Mouse (Mus musculus) ovary, postnatal 10 days (tissue): ENCODE measurements around the gene Sh3gl3.
"Not testable (repeated sequence)": the region's sequence is repeated elsewhere in the genome, so short reads cannot be mapped to it uniquely, and the experiment has no call there.

Source experiments
- DNase-seq: peaks from one replicate; pipeline ENCODE4 v3.0.0; 2022; ENCODE audit warnings: low spot score

Sh3gl3 gene

DNA sequence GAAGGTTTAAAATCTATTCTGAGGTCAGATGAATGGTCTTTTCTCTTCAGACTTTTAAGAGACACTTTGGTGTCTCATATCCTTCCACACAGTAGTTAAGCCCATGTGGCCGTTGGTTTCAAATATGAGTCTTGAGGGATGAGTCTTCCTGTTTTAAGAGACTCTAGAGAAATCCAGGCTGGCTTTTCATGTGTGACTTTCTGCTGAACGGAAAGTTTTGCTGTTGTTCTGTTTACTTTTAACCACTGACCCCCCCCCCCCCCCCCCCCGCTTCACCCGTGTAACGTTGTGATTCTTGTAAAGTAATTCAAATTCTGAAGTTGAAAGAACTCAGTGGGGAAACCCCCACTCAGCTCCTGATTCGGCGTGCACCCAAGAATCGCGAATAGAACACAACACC lies 61.8 kb downstream of the Sh3gl3 start:
- DNase-seq, result no peak

DNA sequence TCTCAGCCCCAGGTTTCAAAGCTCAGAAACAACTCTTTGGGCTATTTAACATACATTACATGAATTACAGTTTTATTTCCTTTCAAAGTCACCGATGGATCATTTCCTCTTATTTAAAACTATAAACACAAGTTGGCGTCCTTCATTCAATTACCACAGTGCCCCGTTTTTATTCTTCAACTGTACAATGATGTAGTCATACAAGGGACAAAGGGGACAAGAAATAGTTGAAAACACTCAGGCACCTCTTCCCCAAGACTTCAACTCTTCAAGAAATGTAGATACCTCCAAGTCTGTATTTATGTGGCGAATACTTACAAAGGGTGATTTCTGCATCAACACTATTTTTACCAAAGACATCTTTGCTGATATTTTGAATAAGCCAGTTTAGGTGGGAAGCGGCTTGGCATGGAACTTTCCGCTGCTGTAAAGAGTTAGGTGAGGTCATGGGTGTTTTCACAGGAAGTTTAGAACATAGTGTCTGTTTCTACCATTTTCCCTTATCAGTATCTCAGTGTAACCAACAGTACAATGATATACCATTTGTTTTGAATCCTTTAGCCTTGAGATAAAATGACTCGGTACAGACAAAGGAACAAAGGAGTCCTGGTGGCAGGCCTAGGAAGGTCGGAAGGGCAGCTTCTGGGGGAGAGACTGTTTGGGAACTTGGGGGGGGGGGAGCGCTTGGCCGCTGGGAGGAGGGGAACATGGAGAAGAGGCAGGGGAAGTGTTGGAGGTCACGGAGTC lies 62.7 kb downstream of the Sh3gl3 start:
- no peak for DNase-seq

DNA sequence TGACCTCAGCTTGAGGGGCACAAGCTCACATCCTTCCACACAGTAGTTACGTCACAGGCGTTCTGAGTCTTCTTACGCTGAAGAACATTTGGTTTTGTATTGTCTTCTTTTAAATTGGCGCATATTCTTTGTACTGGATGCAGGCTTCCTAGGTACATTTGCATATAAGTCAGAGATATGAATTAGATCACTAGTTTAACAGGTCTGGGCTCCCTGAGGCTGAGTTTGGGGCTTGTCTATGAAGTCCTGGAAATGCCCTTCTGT lies 63.2 kb downstream of the Sh3gl3 start:
- DNase-seq, result no peak

DNA sequence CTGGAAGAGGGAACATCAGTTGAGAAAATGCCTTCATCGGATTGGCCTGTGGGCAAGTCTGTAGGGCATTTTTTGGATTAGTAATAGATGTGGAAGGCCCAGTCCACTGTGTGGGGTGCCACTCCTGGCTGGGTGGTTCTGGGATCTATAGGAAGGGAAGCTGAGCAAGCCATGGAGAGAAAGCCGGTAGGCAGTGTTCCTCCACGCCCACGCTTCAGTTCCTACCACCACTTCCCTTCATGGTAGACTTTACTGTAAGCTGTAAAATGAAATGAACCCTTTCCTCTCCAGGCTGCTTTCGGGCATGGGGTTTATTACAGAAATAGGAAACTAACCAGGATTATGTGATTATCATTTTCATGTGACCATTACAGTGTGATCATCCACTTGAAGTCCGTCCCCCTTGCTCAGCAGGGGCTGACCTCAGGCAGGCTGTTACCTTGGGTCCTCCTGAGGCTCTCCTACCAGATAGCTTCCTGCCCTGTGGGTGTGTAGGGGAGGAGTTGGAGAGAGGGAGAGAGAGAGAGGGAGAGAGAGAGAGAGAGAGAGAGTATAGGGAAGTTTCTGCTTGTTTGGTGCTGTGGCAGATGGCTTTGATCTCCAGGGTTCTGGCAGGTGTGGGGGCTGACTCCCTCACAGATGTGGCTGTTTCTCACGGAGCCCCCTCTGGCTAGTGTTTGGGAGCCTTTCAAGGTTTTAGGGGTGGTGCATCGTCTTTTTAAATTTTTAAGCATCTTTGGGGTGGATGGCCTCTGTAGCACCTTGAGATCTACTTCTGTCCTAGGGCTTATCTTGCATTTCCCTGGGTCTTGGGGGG lies 67.0 kb downstream of the Sh3gl3 start:
- DNase-seq, result no peak

DNA sequence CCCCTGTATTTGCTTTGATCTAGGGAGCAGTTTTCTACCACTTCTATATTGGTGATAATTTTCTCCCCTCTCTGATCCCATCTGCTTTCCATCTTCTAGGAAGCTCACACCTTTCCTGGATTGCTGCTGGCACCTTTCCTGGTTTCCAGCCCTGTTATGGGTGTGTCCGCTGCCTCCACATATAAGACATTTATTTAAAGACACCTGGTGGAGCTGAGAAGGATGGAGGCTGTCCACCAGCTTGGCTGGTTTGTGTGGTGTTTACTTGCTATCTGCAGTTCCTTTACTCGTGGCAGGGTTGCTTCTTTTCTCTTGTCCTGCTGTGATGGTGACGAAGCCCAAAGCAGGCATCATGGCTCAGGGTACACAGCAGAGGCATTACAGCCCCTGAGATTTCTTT lies 71.1 kb downstream of the Sh3gl3 start:
- no peak for DNase-seq

DNA sequence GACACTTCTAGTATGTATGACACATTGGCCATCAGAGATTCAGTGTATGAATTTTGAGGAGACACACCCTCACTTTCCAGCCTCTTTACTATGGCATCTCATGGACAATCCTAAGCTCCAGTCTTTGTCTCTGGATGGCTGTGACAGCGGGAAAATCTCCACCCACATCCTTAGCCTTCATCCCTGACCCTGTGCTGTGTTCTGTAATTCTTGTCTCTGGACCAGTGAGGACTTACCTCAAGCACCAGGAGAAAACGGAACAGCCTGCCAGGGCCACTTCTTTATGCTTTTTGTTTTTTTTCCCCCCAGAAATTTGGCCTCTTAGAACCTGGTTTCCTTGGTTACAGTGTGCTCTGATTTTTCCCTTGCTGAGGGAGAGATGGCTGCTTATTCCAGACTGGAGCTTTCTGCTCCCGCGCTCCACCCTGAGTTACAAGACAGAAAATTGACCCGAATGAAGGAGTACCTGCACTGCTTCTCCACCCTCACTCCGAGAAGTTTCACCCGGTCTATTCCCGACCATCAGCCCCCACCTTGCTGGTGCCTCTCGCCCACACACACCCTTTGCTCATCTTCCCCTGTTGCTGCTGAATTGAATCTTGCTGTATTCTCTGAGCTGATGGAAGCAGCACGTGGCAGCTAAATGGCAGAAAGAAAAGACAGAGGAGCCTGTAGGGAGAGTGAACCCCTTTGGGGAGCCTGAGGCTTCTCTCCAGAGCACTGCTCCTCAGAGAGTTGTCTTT lies 75.5 kb downstream of the Sh3gl3 start:
- no peak for DNase-seq

DNA sequence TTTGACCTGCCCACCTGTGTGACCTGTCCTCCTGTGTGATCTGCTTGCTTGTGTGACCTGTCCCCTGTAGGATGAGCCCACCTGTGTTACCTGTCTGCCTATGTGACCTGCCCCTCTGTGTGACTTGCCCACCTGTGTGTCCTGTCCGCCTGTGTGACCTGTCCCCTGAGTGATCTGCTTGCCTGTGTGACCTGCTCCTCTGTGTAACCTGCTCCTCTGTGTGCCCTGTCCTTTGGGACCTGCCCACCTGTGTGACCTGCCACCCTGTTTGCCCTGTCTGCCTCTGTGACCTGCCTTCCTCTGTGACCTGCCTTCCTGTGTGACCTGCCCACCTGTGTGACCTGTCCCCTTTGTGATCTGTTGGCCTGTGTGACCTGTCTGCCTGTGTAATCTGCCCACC lies 79.7 kb downstream of the Sh3gl3 start:
- DNase-seq, result no peak

DNA sequence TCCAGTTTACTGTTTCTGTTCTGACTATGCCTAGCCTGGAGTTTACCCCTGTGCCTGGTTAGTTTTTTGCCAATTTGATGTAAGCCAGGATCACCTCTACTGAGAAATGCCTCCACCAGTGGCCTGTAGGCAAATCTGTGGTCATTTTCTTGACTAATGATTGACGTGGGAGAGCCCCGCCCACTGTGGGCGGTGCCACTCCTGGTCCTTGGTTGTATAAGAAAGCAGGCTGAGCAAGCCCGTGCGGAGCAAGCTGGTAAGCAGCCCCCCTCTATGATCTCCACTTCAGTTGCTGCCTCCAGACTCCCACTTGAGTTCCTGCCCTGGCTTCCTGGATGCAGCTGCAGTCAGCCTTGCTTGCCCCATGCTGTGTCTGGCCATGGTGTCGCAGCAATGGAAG lies 83.3 kb downstream of the Sh3gl3 start:
- DNase-seq, result no peak

DNA sequence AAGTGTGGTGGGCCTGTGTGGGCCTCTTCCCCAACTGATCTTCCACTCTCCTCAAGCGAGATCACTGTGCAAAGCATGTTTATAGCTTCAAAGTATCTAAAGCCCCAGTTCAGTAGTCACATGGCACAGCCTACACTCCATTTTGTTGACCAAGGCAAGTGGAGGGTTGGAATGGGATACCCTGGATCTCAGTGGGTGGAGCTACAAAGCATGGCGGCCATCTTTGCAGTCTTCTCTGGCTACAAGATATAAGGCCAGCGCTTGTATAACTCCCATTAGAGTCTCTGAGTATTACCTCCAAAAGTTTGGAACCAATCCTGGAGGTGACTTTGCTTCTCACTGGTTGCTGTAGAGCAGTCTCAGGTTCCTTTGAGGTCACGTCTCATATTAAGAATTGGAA lies 83.9 kb downstream of the Sh3gl3 start:
- no peak for DNase-seq

DNA sequence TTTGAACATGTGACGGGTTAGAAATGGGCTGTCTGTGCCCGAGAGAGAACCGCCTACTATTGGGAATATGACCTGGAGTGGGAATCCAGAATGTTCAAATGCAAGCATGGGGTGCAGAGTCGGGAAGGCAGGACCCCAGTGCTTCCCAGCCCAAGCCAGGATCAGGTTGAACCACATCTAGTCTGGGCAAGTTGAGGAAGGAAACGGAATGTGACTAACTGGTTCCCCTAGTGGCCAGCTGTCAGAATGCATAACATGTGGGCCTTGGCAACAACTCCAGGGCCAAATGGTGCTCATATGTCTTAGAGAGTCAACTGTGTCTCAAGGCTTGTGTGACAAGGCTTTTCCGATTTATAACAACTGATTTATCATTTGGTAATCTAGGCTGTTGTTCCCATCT lies 86.6 kb downstream of the Sh3gl3 start:
- no peak for DNase-seq

DNA sequence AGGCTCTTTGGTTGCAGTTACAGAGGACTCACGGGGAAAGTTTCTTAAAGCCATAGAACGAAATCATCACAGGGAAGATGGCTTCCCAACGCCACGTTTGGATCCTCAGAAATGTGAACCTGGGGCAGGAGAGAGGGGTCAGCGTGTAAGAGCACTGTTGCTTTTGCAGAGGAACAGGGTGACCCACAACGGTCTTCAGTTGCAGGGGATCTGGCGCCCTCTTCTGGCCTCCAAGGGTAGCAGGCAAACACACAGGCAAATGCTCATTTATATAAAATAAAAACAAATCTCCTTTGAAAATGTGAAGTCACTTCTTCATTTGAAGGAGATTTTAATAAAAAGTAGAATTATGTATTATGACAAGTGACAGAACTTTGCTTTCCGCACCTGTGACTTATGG lies 89.5 kb downstream of the Sh3gl3 start:
- DNase-seq, result no peak

DNA sequence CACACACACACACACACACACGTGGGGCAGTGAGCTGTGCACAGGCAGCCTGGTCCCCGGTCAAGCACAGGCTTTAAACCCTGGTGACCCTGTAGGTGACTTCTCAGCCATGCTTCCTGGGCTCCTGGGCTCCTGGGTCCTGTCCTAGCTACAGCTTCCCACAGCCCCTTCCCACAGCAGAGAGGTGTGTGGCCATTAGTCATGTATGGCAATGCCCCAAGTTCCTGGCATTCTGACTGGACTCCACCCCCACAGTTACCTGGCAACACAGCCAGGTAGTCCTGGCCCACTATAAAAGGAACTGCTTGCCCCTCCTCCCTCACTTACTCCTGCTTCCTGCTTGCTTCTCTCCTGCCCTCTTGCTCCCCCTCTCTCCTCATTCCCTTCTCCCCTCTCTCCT lies 90.5 kb downstream of the Sh3gl3 start:
- no peak for DNase-seq

DNA sequence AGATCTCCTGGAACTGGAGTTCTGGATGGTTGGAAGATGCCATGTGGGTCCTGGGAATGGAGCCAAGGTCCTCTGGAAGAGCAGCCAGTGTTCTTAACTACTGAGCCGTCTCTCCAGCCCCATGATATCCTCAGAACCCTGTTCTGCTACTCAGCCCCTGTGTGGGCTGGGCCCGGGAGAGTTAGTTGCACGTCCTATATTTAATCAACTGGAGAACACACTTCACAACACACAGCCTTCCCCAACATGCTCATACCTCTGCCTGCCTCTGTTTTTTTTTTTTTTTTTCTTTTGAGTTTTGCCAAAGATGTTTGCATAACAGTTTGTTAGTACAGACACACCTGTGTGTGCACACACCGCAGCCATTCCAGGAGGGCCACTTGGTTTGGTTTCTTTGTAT lies 91.7 kb downstream of the Sh3gl3 start:
- DNase-seq, result no peak

DNA sequence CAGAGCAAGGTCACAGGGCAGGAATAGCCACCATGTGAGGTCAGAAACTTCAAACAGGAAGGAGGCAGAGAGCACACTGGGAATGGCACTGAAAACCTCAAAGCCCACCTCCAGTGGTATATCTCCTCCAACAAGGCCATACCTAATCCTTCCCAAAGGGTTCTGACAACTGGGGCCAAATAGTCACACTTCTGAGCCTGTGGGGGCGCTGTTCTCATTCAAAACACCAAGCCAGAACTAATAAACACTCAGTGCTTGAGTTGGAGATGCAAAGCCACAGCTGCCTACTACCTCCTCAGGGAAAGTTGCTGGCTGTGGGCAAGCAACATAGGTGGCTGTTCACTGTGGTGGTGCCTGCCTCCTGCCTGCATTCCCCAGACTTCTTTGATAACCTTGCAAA lies 96.3 kb downstream of the Sh3gl3 start:
- no peak for DNase-seq

DNA sequence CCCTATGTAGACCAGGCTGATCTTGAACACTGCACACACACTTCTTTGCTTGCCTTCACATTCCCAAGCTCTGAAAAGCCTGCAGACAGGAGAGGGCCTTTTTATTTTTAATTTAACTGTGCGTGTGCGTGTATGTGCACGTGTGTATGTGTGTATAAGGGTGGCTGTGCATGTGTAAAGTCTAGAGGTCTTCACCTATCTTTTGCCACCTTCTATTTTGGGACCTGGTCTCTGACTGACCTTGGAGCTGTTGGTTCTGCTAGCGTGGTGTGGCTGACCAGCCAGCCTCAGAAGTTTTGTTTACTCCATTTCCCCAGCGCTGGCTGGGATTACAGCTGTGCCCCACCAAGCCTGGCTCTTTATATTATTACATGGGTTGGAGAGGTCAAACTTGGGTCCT lies 98.1 kb downstream of the Sh3gl3 start:
- no peak for DNase-seq

DNA sequence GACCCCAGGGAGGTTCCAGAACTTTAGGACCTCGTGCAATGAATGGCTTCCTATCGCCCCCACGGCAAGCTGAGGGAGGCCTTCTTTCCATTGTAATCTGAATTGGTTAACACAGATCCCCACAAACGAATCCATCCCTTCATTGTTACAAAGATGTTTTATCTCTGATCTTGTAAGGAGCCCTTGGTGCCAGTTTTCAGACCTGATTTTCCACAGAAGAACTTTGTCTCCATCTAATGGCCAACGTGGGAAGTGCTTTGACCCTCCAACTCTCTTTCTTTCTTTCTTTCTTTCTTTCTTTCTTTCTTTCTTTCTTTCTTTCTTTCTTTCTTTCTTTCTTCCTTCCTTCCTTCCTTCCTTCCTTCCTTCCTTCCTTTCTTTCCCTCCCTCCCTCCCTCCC lies 99.2 kb downstream of the Sh3gl3 start:
- DNase-seq, result not testable (repeated sequence)

DNA sequence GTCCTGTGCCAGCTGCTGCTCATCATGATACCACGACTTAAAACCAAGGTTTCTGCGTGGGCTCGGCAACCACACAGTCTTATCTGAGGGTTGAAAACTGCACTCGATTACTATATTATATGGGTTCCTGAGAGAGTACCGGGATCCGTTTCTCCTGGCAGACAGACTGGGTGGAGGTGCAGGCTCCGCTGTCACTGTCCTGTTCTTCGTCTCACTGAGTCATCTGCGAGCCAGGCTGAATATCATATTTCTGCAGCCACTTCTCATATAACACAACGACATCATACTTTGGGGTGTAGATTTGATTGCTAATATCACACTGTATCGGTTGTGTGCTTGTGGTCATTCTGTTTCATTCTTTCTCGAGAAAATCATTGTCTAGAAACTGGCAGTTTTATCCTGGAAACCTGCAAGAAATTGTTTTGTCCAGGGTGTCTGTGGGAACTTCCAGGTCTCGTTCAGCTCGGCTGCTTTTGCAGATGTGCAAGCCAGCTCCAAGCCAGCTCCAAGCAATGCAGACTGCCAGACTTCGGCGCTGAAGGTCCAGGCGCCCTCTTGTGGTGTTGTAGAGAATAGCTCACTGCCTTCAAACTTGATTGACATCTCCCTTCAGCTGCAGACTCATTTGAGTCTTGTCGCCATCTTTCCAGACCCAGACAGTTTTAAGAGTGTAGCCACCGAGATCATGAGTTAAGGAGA lies 100.5 kb downstream of the Sh3gl3 start:
- no peak for DNase-seq

DNA sequence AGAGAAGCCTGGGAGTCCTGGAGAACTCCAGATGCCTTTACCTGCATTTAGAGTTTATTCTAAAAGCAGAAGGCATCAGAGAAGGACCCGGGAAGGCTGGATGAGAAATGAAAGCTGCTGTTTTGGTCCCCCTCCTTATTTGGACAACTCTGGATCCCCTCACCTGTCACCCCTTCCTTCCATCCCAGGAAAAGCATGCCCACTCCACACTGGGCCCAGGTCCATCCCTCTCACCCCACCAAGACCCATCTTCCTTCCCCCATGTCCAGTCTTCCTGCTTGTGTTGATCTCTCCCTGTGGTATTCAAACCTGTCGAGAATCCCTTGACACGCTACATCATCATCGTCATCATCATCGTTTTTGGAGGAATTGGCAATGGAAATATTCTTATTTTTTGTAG lies 101.3 kb downstream of the Sh3gl3 start:
- no peak for DNase-seq

DNA sequence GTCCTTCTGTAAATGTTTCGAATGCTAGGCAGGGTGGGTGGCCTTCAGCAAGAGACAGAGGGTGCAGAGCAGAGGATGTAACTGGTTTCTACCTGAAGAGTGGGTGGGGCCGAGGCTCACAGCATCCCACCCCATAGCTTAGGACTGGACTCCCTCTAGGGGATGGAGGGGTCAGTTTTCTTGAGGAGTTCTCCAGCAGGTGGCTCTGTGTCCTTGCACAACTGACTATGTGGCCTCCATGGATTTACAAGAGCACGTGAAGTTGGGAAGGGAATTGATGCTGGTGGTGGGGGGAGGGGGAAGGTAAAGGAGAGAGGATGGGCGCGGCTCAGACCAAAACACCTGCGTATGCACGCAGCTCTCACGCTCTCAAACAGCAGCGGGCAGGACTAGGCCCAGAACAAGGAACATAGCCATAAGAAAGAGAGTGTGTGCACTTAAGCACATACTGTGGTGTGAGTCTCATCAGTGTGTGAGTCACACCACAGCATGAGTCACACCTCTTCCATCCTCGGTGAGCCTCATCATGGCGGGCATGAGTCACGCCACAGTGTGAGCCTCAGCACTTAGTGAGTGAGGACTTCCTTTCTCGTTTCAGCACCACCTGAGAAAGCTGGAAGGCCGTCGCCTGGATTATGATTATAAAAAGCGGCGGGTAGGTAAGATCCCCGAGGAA lies 102.0 kb downstream of the Sh3gl3 start:
- DNase-seq, result no peak

DNA sequence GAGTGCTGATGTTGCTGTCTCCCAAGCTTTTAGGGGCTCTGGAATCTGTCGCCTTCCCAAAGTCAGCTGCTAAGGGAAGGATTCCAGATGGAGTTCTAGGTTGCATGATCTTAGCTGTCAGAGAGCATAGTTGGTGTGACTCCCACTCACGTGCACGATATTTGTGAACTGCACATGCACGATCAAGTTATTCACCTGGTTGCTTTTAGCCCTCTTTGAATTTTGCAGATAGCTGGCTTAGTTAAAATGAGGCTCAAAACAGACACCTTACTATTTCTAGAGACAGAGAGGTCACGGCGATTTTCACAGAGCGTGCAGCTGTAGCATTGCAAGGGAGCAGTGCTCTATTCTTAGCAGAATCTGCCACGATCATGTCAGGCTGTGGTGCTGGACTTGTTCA lies 108.4 kb downstream of the Sh3gl3 start:
- no peak for DNase-seq

DNA sequence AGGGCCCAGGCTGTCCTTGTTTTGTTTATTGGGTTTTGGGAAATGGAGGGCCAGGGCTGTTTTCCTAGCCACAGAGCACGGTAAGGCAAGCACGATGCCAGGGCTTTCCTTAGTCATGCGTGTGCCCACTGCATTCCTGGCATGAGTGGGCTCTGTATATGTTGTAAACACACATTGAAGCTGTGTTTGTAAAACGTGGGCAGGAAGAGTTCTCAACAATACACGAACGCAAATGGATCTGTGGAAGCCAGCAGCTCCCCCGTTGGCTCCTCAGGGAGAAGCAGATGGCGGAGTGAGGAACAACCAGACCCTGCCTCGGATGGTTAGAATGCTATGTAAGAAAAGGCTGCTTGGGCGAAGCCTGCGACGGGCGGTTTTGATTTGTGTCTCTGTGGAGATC lies 108.8 kb downstream of the Sh3gl3 start:
- DNase-seq, result no peak

DNA sequence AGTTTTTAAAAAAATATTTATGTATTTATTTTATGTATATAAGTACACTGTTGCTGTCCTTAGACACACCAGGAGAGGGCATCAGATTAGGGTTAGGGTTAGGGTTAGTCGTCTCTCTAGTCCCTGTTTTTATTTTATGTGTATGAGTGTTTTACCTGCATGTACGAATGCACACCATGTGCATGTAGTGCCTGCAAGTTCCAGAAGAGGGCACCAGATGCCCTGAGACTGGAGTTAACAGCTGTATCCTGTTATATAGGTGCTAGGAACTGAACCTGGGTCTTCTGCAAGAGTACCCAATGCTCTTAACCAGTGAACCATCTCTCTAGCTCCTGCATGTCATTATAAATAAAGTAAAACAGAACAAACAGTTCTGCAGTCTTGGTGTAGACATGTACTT lies 113.6 kb downstream of the Sh3gl3 start:
- DNase-seq, result no peak
